Mouse (Mus musculus): ENCODE results near the gene Acy3. TPM values are rescaled to one million over a fixed set of nuclear protein-coding genes. Genes with fewer than 3 reads are reported as not detected.

Acy3 gene
- polyA plus RNA-seq, 1 experiment: 1,670 TPM

DNA sequence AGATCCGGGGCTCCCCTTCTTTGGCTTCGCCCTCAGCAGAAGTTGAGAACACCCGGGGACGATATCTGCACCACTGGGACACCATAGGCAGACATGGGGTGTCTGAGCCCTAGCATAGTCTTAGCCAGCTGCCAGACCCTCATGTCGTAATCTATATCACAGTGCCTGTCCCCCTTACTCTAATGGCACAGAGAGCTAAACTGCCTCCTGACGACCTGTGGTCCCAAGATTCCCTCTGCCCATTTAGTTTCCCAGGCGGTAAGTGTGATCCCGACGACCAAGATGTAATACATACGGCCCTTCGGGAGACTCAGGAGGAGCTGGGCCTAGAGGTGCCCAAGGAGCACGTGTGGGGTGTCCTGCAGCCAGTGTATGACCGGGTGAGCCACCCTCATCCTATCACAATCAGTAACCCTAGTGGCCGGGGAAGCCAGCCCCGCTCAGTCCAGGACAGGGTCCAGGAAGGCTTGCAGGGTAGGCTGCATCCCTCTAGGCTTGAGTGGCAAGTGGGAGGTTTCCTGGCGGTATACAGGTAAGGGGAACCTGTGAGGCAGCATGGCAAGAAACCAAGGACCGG, 14.7 kb downstream of the Acy3 start:
- Histone ChIP-seq H3K4me1 (ENCODE audit: control insufficient read depth, insufficient read depth, low read length) (peaks cover 31% of the 10 kb centered on the region), H3K27ac (ENCODE audit: insufficient read depth, low read depth, low read length) (peak overlapping the region; percentile 90), H3K27me3 (replicated peaks; ENCODE audit: control insufficient read depth, insufficient read depth, low read length) (no peaks in the 10 kb centered on the region), H3K36me3 (ENCODE audit: control insufficient read depth, insufficient read depth, low read length) (no peaks in the 10 kb centered on the region), H3K4me3 (ENCODE audit: insufficient read depth, low read depth, low read length) (peak overlapping the region; percentile 87)
- 21% methylated on average over 17 of the region's 17 CpGs for WGBS
- TF ChIP-seq POLR2A (IDR thresholded peaks at IDR 0.05; ENCODE audit: low read depth, low read length): no peak
- TF ChIP-seq CTCF (conservative IDR thresholded peaks at IDR 0.05; ENCODE audit: insufficient read depth, insufficient read length, low read depth, low read length): no peak
- DNase-seq: peak; percentile 15

DNA sequence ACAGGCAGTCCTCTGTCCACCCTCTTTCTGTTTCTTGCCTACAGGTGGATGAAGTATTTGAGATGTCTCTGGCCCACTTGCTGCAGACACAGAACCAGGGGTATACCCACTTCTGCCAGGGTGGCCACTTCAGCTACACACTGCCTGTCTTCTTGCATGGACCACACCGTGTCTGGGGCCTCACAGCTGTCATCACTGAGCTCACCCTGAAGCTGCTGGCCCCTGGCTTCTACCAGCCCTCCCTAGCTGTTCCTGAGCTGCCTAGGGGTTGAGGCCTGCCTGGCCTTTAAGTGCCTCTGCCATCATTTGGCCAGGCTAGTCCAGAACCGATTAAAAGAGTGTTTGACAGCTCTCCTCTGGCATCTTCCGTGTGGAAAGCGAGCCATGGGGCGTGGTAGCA, 15.4 kb downstream of the Acy3 start:
- Histone ChIP-seq H3K27ac (ENCODE audit: insufficient read depth, low read depth, low read length) (no peak overlapping the region), H3K4me1 (ENCODE audit: control insufficient read depth, insufficient read depth, low read length) (peaks cover 25% of the 10 kb centered on the region), H3K4me3 (ENCODE audit: insufficient read depth, low read depth, low read length) (no peak overlapping the region), H3K27me3 (replicated peaks; ENCODE audit: control insufficient read depth, insufficient read depth, low read length) (no peaks in the 10 kb centered on the region), H3K36me3 (ENCODE audit: control insufficient read depth, insufficient read depth, low read length) (no peaks in the 10 kb centered on the region)
- no peak for TF ChIP-seq POLR2A (IDR thresholded peaks at IDR 0.05; ENCODE audit: low read depth, low read length)
- no peak for TF ChIP-seq CTCF (conservative IDR thresholded peaks at IDR 0.05; ENCODE audit: insufficient read depth, insufficient read length, low read depth, low read length)
- DNase-seq: no peak
- 86% methylated on average over 5 of the region's 5 CpGs for WGBS

DNA sequence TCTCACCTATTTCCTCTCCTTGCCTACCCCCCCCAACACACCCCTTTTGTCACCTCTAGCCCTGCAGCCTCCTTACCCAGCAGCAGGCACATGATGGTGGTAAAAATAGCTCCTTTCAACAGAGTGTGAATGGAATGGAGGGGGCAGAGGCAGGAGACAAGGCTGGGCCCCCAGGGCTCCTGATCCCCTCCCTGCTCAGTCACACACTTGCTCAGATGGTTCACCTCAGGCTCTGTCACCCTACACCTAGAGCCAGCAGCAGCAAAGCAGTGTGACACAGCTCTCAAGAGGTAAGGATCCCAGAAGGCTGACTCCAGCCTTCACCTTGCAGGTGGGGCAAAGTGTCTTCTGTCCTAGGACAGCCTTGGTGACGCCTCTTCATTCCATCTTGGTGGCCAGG, 16.7 kb downstream of the Acy3 start, which contains the start of gene Doc2g:
Gene Doc2g (plus strand): TSS at position 202 of the 400 bp plus-strand sequence.
- WGBS: 88% methylated on average over 1 of the region's 1 CpGs
- no peaks in the 10 kb centered on the region for H3K27me3 ChIP-seq (replicated peaks; ENCODE audit: control insufficient read depth, insufficient read depth, low read length)
- peaks cover 18% of the 10 kb centered on the region for H3K4me1 ChIP-seq (ENCODE audit: control insufficient read depth, insufficient read depth, low read length)
- DNase-seq: no peak
- TF ChIP-seq CTCF (conservative IDR thresholded peaks at IDR 0.05; ENCODE audit: insufficient read depth, insufficient read length, low read depth, low read length) (no peak), POLR2A (IDR thresholded peaks at IDR 0.05; ENCODE audit: low read depth, low read length) (no peak)
- H3K36me3 ChIP-seq (ENCODE audit: control insufficient read depth, insufficient read depth, low read length): no peaks in the 10 kb centered on the region; the same call in 1 of the 2 replicates
- H3K27ac ChIP-seq (ENCODE audit: insufficient read depth, low read depth, low read length): no peak within 1 kb of the TSS
- no peak within 1 kb of the TSS for H3K4me3 ChIP-seq (ENCODE audit: insufficient read depth, low read depth, low read length)

DNA sequence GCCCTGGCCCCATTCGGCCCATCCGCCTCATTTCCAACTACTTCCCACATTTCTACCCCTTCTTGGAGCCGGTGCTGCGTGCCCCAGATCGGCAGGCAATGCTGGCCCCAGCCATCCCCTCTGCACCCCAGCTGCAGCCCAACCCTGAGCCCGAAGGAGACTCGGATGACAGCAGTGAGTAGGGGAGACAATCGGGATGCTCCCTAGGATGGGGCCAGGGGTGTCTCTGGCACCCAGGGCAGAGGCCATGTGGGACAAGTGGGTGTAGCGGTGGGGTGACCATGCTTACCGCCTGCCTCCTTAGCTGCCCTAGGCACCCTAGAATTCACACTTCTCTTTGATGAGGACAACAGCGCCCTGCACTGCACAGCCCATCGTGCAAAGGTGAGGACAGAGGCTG, 17.3 kb downstream of the Acy3 start:
- 74% methylated on average over 12 of the region's 12 CpGs for WGBS
- peaks cover 2% of the 10 kb centered on the region for H3K36me3 ChIP-seq (ENCODE audit: control insufficient read depth, insufficient read depth, low read length)
- H3K27ac ChIP-seq (ENCODE audit: insufficient read depth, low read depth, low read length): no peak overlapping the region
- TF ChIP-seq CTCF (conservative IDR thresholded peaks at IDR 0.05; ENCODE audit: insufficient read depth, insufficient read length, low read depth, low read length) (no peak), POLR2A (IDR thresholded peaks at IDR 0.05; ENCODE audit: low read depth, low read length) (no peak)
- no peak for DNase-seq
- H3K4me3 ChIP-seq (ENCODE audit: insufficient read depth, low read depth, low read length): no peak overlapping the region
- H3K27me3 ChIP-seq (replicated peaks; ENCODE audit: control insufficient read depth, insufficient read depth, low read length): no peaks in the 10 kb centered on the region
- H3K4me1 ChIP-seq (ENCODE audit: control insufficient read depth, insufficient read depth, low read length): peaks cover 18% of the 10 kb centered on the region

DNA sequence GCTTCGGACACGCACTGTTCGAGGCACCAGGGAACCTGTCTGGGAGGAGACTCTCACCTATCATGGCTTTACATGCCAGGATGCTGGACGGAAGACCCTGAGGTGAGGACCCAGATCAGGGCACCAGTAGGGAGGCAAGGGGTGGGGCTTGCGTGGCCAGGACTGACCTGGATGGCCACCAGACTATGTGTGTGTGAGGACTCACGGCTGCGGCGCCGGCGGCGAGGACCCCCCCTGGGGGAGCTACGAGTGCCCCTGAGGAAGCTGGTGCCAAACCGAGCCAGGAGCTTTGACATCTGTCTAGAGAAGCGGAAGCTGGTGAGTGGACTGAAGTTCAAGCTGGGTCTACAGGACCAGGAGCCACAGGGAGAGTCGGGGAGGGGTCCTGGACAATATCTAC, 18.0 kb downstream of the Acy3 start:
- Histone ChIP-seq H3K4me3 (ENCODE audit: insufficient read depth, low read depth, low read length) (no peak overlapping the region), H3K4me1 (ENCODE audit: control insufficient read depth, insufficient read depth, low read length) (peaks cover 18% of the 10 kb centered on the region), H3K27ac (ENCODE audit: insufficient read depth, low read depth, low read length) (no peak overlapping the region), H3K27me3 (replicated peaks; ENCODE audit: control insufficient read depth, insufficient read depth, low read length) (no peaks in the 10 kb centered on the region), H3K36me3 (ENCODE audit: control insufficient read depth, insufficient read depth, low read length) (peaks cover 2% of the 10 kb centered on the region)
- DNase-seq: no peak
- 87% methylated on average over 15 of the region's 15 CpGs for WGBS
- TF ChIP-seq CTCF (conservative IDR thresholded peaks at IDR 0.05; ENCODE audit: insufficient read depth, insufficient read length, low read depth, low read length): no peak
- no peak for TF ChIP-seq POLR2A (IDR thresholded peaks at IDR 0.05; ENCODE audit: low read depth, low read length)

DNA sequence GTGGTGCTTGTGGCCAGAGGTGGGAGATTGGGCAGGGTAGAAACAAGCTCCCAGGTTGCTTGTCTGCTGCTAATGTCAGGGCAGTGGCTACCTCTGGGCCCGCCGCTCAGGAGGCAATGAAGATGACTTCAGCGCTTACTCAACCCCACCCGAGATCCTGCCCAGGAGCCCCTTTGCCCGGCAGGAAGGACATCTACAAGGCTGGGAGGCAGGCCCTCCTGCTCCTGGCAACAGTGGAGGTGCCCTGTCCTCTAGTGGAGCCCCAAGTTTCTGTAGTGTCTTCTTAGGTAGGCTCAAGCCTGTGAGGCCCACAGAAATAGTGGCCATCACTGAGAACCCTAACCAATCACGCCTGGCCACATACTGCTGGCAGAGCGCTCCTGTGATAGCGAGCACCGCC, 18.7 kb downstream of the Acy3 start:
- H3K27me3 ChIP-seq (replicated peaks; ENCODE audit: control insufficient read depth, insufficient read depth, low read length): no peaks in the 10 kb centered on the region
- peaks cover 15% of the 10 kb centered on the region for H3K4me1 ChIP-seq (ENCODE audit: control insufficient read depth, insufficient read depth, low read length)
- peaks cover 2% of the 10 kb centered on the region for H3K36me3 ChIP-seq (ENCODE audit: control insufficient read depth, insufficient read depth, low read length)
- no peak overlapping the region for H3K27ac ChIP-seq (ENCODE audit: insufficient read depth, low read depth, low read length)
- WGBS: 87% methylated on average over 9 of the region's 9 CpGs
- no peak overlapping the region for H3K4me3 ChIP-seq (ENCODE audit: insufficient read depth, low read depth, low read length)
- TF ChIP-seq CTCF (conservative IDR thresholded peaks at IDR 0.05; ENCODE audit: insufficient read depth, insufficient read length, low read depth, low read length): no peak
- no peak for TF ChIP-seq POLR2A (IDR thresholded peaks at IDR 0.05; ENCODE audit: low read depth, low read length)
- DNase-seq: no peak

DNA sequence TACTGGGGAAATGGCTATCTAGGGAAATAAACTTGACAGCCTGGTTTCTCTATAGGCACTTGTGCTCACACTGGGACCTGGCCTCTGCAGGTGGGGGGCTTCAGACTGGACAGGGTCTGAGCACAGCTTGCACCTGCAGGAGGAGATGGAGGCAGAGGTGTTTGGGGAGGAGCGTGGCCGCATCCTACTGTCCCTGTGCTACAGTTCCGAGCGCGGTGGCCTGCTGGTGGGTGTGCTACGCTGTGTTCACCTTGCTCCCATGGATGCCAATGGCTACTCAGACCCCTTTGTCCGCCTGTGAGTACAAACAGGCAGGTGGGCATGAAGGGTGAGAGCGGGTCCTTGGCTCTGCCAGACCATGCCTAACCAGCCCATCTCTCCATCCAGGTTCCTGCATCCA, 19.6 kb downstream of the Acy3 start:
- H3K36me3 ChIP-seq (ENCODE audit: control insufficient read depth, insufficient read depth, low read length): peaks cover 2% of the 10 kb centered on the region
- WGBS: 94% methylated on average over 8 of the region's 8 CpGs
- peaks cover 13% of the 10 kb centered on the region for H3K4me1 ChIP-seq (ENCODE audit: control insufficient read depth, insufficient read depth, low read length)
- TF ChIP-seq CTCF (conservative IDR thresholded peaks at IDR 0.05; ENCODE audit: insufficient read depth, insufficient read length, low read depth, low read length) (no peak), POLR2A (IDR thresholded peaks at IDR 0.05; ENCODE audit: low read depth, low read length) (no peak)
- no peak overlapping the region for H3K4me3 ChIP-seq (ENCODE audit: insufficient read depth, low read depth, low read length)
- H3K27me3 ChIP-seq (replicated peaks; ENCODE audit: control insufficient read depth, insufficient read depth, low read length): no peaks in the 10 kb centered on the region
- no peak overlapping the region for H3K27ac ChIP-seq (ENCODE audit: insufficient read depth, low read depth, low read length)
- no peak for DNase-seq
